Mouse (Mus musculus) T-helper 17 cell (primary cell): ENCODE results near the gene Slc22a20.

Experiments used
- in situ Hi-C, 2 experiments: fragments of 300-600 bp; cut with MboI, MseI; formaldehyde crosslinking; loops; 1 replicate in 1 of 2; 2 replicates in 1 of 2; pipeline ENCODE4 v1.15.1; 2025; ENCODE audit warnings: high pct_unique_total_duplicates in 2 of 2

Gene Slc22a20

GRCm38 (mm10) chr19:5954031-5954710 is 31.8 kb downstream of the Slc22a20 start:
- in situ Hi-C loops, result no loop called here

GRCm38 (mm10) chr19:5953201-5953770 is 32.7 kb downstream of the Slc22a20 start:
- in situ Hi-C loops, result no loop called here

- in situ Hi-C loops, result no loop called here
Observed at GRCm38 (mm10) chr19:5952071-5952691, 33.8 kb downstream of the Slc22a20 start.

- in situ Hi-C loops, result no loop called here
Observed at GRCm38 (mm10) chr19:5951631-5952030, 34.3 kb downstream of the Slc22a20 start.

- in situ Hi-C loops, result no loop called here
Observed at GRCm38 (mm10) chr19:5950218-5950617, 35.7 kb downstream of the Slc22a20 start.

- in situ Hi-C loops, result loop anchor here in 1 of 2 experiments (25.0 kb wide), 1 partner anchor 916 kb away; the partner anchor contains the start of gene Ccdc88b
Observed at GRCm38 (mm10) chr19:5945891-5946290, 40.1 kb downstream of the Slc22a20 start.

- in situ Hi-C loops, result loop anchor here in 1 of 2 experiments (25.0 kb wide), 1 partner anchor 917 kb away; the partner anchor contains the start of gene Ccdc88b
Observed at GRCm38 (mm10) chr19:5945027-5945426, 40.9 kb downstream of the Slc22a20 start.

GRCm38 (mm10) chr19:5944145-5944544 is 41.8 kb downstream of the Slc22a20 start:
- in situ Hi-C loops, result loop anchor here in 1 of 2 experiments (25.0 kb wide), 1 partner anchor 918 kb away; the partner anchor contains the start of gene Ccdc88b

- in situ Hi-C loops, result loop anchor here in 1 of 2 experiments (25.0 kb wide), 1 partner anchor 919 kb away; the partner anchor contains the start of gene Ccdc88b
Observed at GRCm38 (mm10) chr19:5943404-5943803, 42.5 kb downstream of the Slc22a20 start.

- in situ Hi-C loops, result loop anchor here in 1 of 2 experiments (25.0 kb wide), 1 partner anchor 920 kb away; the partner anchor contains the start of gene Ccdc88b
Observed at GRCm38 (mm10) chr19:5942581-5942980, 43.4 kb downstream of the Slc22a20 start.

- in situ Hi-C loops, result loop anchor here in 1 of 2 experiments (25.0 kb wide), 1 partner anchor 922 kb away; the partner anchor contains the start of gene Ccdc88b
Observed at GRCm38 (mm10) chr19:5940656-5941055, 45.3 kb downstream of the Slc22a20 start.

- in situ Hi-C loops, result loop anchor here in 1 of 2 experiments (25.0 kb wide), 1 partner anchor 922 kb away; the partner anchor contains the start of gene Ccdc88b
Observed at GRCm38 (mm10) chr19:5940173-5940572, 45.8 kb downstream of the Slc22a20 start.

- in situ Hi-C loops, result loop anchor here in 1 of 2 experiments (25.0 kb wide), 1 partner anchor 923 kb away; the partner anchor contains the start of gene Ccdc88b
Observed at GRCm38 (mm10) chr19:5939715-5940114, 46.2 kb downstream of the Slc22a20 start.

GRCm38 (mm10) chr19:5938516-5938915 is 47.4 kb downstream of the Slc22a20 start:
- in situ Hi-C loops, result loop anchor here in 1 of 2 experiments (25.0 kb wide), 1 partner anchor 924 kb away; the partner anchor contains the start of gene Ccdc88b

GRCm38 (mm10) chr19:5937836-5938406 is 48.0 kb downstream of the Slc22a20 start:
- in situ Hi-C loops, result loop anchor here in 1 of 2 experiments (25.0 kb wide), 1 partner anchor 924 kb away; the partner anchor contains the start of gene Ccdc88b

- in situ Hi-C loops, result loop anchor here in 1 of 2 experiments (25.0 kb wide), 1 partner anchor 925 kb away; the partner anchor contains the start of gene Ccdc88b
Observed at GRCm38 (mm10) chr19:5937095-5937835, 48.7 kb downstream of the Slc22a20 start.

GRCm38 (mm10) chr19:5935691-5936090 is 50.3 kb downstream of the Slc22a20 start:
- in situ Hi-C loops, result loop anchor here in 1 of 2 experiments (25.0 kb wide), 1 partner anchor 927 kb away; the partner anchor contains the start of gene Ccdc88b

GRCm38 (mm10) chr19:5935266-5935665 is 50.7 kb downstream of the Slc22a20 start:
- in situ Hi-C loops, result loop anchor here in 1 of 2 experiments (25.0 kb wide), 1 partner anchor 927 kb away; the partner anchor contains the start of gene Ccdc88b

GRCm38 (mm10) chr19:5929634-5930596 is 56.0 kb downstream of the Slc22a20 start:
- in situ Hi-C loops, result loop anchor here in 1 of 2 experiments (25.0 kb wide), 1 partner anchor 932 kb away; the partner anchor contains the start of gene Ccdc88b
